Mouse (Mus musculus) testis, adult 10 weeks (tissue): ENCODE results near the gene Ccl22. TPM values are rescaled to one million over a fixed set of nuclear protein-coding genes. Genes with fewer than 3 reads are reported as not detected.

Experiments
- polyA plus RNA-seq: library from polyadenylated mRNA; stranded (reverse); fragments of 350-450 nt; fragmentation: Illumina TruSeq; extraction: RNeasy Lipid Tissue Mini Kit (QIAGEN cat#74804); gene quantifications from one replicate; pipeline ENCODE4 v1.2.3, GENCODE M21; 2014; ENCODE audit warnings: low read depth, low replicate concordance

Ccl22 gene
- 1.9 TPM for polyA plus RNA-seq

GRCm38 (mm10) chr8:94745476-94746184, at the start of gene Ccl22:
Gene Ccl22 (plus strand): TSS chr8:94745590.

GRCm38 (mm10) chr8:94695994-94696384, 49.4 kb upstream of the Ccl22 start, which contains the start of gene Pllp:
Gene Pllp (minus strand): TSS chr8:94696278.

DNA sequence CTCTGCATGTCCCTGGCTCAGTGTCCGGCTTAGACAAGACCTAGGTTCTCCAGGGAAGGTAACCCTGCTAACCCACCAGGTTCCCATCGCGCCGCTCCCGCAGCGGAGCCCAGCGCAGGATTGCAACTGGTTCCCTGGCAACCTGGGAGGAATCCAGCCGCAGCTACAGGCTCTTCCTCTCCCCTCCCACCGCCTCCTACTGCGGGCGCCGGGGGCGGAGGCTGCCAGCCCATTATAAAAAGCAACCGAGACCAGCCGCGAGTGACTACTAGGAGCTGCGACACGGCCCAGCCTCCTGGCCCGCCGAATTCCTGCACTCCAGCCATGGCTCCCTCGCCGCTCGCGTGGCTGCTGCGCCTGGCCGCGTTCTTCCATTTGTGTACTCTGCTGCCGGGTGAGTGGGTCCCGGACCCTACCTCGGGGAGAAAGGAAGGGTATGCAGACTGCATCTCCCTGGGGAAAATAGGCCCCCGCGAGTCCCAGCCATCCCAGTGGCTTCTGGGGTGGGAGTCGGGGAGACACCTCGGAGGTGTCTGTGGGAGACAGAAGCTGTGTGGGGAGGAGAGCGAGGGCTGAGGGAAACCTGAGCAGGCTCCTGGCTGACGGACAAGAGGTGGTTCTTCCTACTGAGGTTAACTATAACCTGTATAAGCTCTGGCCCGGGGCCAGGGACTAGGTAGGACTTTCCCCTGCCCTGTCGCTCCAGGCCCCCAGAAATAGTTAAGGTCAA, 26.7 kb downstream of the Ccl22 start, which contains the start of gene Cx3cl1:
Cx3cl1 (plus strand) TSS at position 69 of the 730 bp plus-strand sequence.

Other genes starting within 250 kb of the Ccl22 start
- 1.2 TPM for gene Cpne2, start 212.6 kb upstream of the Ccl22 start, polyA plus RNA-seq
- 63.6 TPM for gene Rspry1, start 143.7 kb upstream of the Ccl22 start, polyA plus RNA-seq
- gene Fam192a, start 143.6 kb upstream of the Ccl22 start, polyA plus RNA-seq = 88.4 TPM
- 906 TPM for gene Arl2bp, start 79.0 kb upstream of the Ccl22 start, polyA plus RNA-seq
- not detected for gene Pllp, start 49.3 kb upstream of the Ccl22 start, polyA plus RNA-seq
- gene Cx3cl1, start 26.4 kb downstream of the Ccl22 start, polyA plus RNA-seq = 0.35 TPM
- not detected for gene Ccl17, start 64.9 kb downstream of the Ccl22 start, polyA plus RNA-seq
- 7.5 TPM for gene Coq9, start 92.7 kb downstream of the Ccl22 start, polyA plus RNA-seq
- gene Ciapin1, start 92.8 kb downstream of the Ccl22 start, polyA plus RNA-seq = 11.3 TPM
- gene Polr2c, start 111.9 kb downstream of the Ccl22 start, polyA plus RNA-seq = 4.5 TPM
- gene Dok4, start 130.7 kb downstream of the Ccl22 start, polyA plus RNA-seq = 0.10 TPM
- not detected for gene Ccdc102a, start 172.5 kb downstream of the Ccl22 start, polyA plus RNA-seq
- not detected for gene Adgrg5, start 178.1 kb downstream of the Ccl22 start, polyA plus RNA-seq
- 3.3 TPM for gene Adgrg1, start 229.2 kb downstream of the Ccl22 start, polyA plus RNA-seq